Mouse (Mus musculus) kidney, adult 10 weeks (tissue): Measurements from ENCODE around the gene Ube2v1. TPM values are rescaled to one million over a fixed set of nuclear protein-coding genes. Genes with fewer than 3 reads are reported as not detected.

Source experiments
- polyA plus RNA-seq: library from polyadenylated mRNA; stranded (reverse); fragments of 350-450 nt; fragmentation: Illumina TruSeq; extraction: RNeasy Lipid Tissue Mini Kit (QIAGEN cat#74804); gene quantifications from one replicate; pipeline ENCODE4 v1.2.3, GENCODE M21; 2014; ENCODE audit warnings: low read depth, low replicate concordance

Gene Ube2v1
- polyA plus RNA-seq = 68.7 TPM

GRCm38 (mm10) chr2:167631591-167632448, at the start of gene Ube2v1:
Gene Ube2v1, minus strand, starts transcription at chr2:167632095.

GRCm38 (mm10) chr2:167661270-167662203, 29.6 kb upstream of the Ube2v1 start, which contains the start of gene Gm20431:
Gene Gm20431, minus strand, starts transcription at chr2:167661496.

Other genes with a start within 250 kb of the Ube2v1 start
- 92.9 TPM for gene Slc9a8, start 210.4 kb downstream of the Ube2v1 start, polyA plus RNA-seq
- gene Rnf114, start 139.4 kb downstream of the Ube2v1 start, polyA plus RNA-seq = 18.6 TPM
- 3.4 TPM for gene Spata2, start 139.2 kb downstream of the Ube2v1 start, polyA plus RNA-seq
- not detected for gene Snai1, start 93.9 kb downstream of the Ube2v1 start, polyA plus RNA-seq
- not detected for gene Gm20431, start 29.4 kb upstream of the Ube2v1 start, polyA plus RNA-seq
- gene Cebpb, start 56.8 kb upstream of the Ube2v1 start, polyA plus RNA-seq = 5.0 TPM
- 39.7 TPM for gene Tmem189, start 57.7 kb upstream of the Ube2v1 start, polyA plus RNA-seq